Mouse (Mus musculus) myocyte (in vitro differentiated cells): Measurements from ENCODE around the gene Tmem171. TPM values are rescaled to one million over a fixed set of nuclear protein-coding genes. Genes with fewer than 3 reads are reported as not detected.

Source experiments
- H3K27me3 ChIP-seq: one replicate; pipeline ENCODE4 v1.6.1; 2011; ENCODE audit not compliant: control insufficient read depth, insufficient read depth, insufficient read length
- H3K36me3 ChIP-seq: one replicate; pipeline ENCODE4 v1.6.1; 2011; ENCODE audit not compliant: control insufficient read depth, insufficient read depth
- H3K4me2 ChIP-seq: one replicate; pipeline ENCODE4 v1.6.1; 2011; ENCODE audit warnings: low read depth, control low read depth
- H3K4me3 ChIP-seq: one replicate; pipeline ENCODE4 v1.5.1; 2011; ENCODE audit warnings: mild to moderate bottlenecking, control low read depth, moderate library complexity
- H3K79me2 ChIP-seq: one replicate; pipeline ENCODE4 v1.6.1; 2011; ENCODE audit not compliant: control insufficient read depth, insufficient read depth
- H3ac ChIP-seq: one replicate; pipeline ENCODE4 v1.6.1; 2011; ENCODE audit not compliant: control insufficient read depth, insufficient read length
- CEBPB ChIP-seq: IDR thresholded peaks from 2 replicates; pipeline ENCODE4 v1.6.1; 2011; ENCODE audit warnings: mild to moderate bottlenecking, moderate library complexity; ENCODE audit not compliant: poor library complexity, insufficient read depth, severe bottlenecking
- E2F4 ChIP-seq: IDR thresholded peaks from one replicate; pipeline ENCODE4 v1.6.1; 2011; ENCODE audit warnings: mild to moderate bottlenecking, control low read depth, moderate library complexity; ENCODE audit not compliant: insufficient read depth
- MAX ChIP-seq: IDR thresholded peaks from one replicate; pipeline ENCODE4 v1.6.1; 2011; ENCODE audit warnings: low read depth, mild to moderate bottlenecking, control low read depth
- MYOD1 ChIP-seq, 3 experiments: IDR thresholded peaks; one replicate each; pipeline ENCODE4 v1.6.1; 2011; ENCODE audit warnings: control low read depth in 2 of 3, low read depth in 2 of 3, mild to moderate bottlenecking in 2 of 3, moderate library complexity in 1 of 3; ENCODE audit not compliant: insufficient read length in 2 of 3, control insufficient read depth in 1 of 3
- MYOG ChIP-seq, 3 experiments: IDR thresholded peaks; one replicate each; pipeline ENCODE4 v1.6.1; 2011; ENCODE audit warnings: control low read depth in 2 of 3, low read depth in 2 of 3, mild to moderate bottlenecking in 2 of 3; ENCODE audit not compliant: insufficient read length in 2 of 3, control insufficient read depth in 1 of 3, insufficient read depth in 1 of 3
- POLR2A ChIP-seq: IDR thresholded peaks from one replicate; pipeline ENCODE4 v1.6.1; 2011; ENCODE audit warnings: low read depth, mild to moderate bottlenecking, control low read depth, moderate library complexity; ENCODE audit not compliant: insufficient read length
- POLR2AphosphoS2 ChIP-seq: IDR thresholded peaks from one replicate; pipeline ENCODE4 v1.6.1; 2011; ENCODE audit warnings: low read depth, control low read depth; ENCODE audit not compliant: insufficient read length
- REST ChIP-seq: IDR thresholded peaks from one replicate; pipeline ENCODE4 v1.6.1; 2011; ENCODE audit warnings: mild to moderate bottlenecking, control low read depth, moderate library complexity; ENCODE audit not compliant: insufficient read depth, insufficient read length
- SRF ChIP-seq: IDR thresholded peaks from one replicate; pipeline ENCODE4 v1.6.1; 2011; ENCODE audit warnings: low read depth; ENCODE audit not compliant: control insufficient read depth, insufficient read length
- TCF12 ChIP-seq: IDR thresholded peaks from one replicate; pipeline ENCODE4 v1.6.1; 2011; ENCODE audit warnings: mild to moderate bottlenecking, control low read depth; ENCODE audit not compliant: poor library complexity, insufficient read depth, severe bottlenecking
- TCF3 ChIP-seq: IDR thresholded peaks from one replicate; pipeline ENCODE4 v1.6.1; 2011; ENCODE audit warnings: low read depth, control low read depth; ENCODE audit not compliant: insufficient read length
- USF1 ChIP-seq: IDR thresholded peaks from one replicate; pipeline ENCODE4 v1.6.1; 2011; ENCODE audit warnings: low read depth, mild to moderate bottlenecking, control low read depth, moderate library complexity
- polyA plus RNA-seq: library from polyadenylated mRNA; unstranded; fragments of >200 nt; fragmentation: generic; extraction: Trizol; gene quantifications from one replicate; pipeline ENCODE4 v1.2.1, GENCODE M21; 2012; ENCODE audit warnings: missing spikeins

The Tmem171 gene
- polyA plus RNA-seq = 3.5 TPM

GRCm38 (mm10) chr13:98694773-98695314, at the start of gene Tmem171:
Gene Tmem171, minus strand, starts transcription at chr13:98694834.
- Histone ChIP-seq H3K27me3 (no peaks in the 10 kb centered on the region), H3ac (no peak within 1 kb of the TSS), H3K4me3 (no peak within 1 kb of the TSS), H3K36me3 (no peaks in the 10 kb centered on the region), H3K79me2 (no peaks in the 10 kb centered on the region), H3K4me2 (no peak within 1 kb of the TSS)
- TF ChIP-seq TCF3 (no peak), POLR2A (no peak), SRF (no peak), MYOD1 (IDR thresholded peaks at IDR 0.05; ENCODE audit: control insufficient read depth in 1 of 3, insufficient read length in 2 of 3, low read depth in 2 of 3) (no peak), USF1 (no peak), REST (no peak), TCF12 (no peak), POLR2AphosphoS2 (no peak)

- Histone ChIP-seq H3ac (no peak overlapping the region), H3K4me2 (no peak overlapping the region), H3K4me3 (no peak overlapping the region), H3K36me3 (peaks cover 41% of the 10 kb centered on the region), H3K27me3 (no peaks in the 10 kb centered on the region), H3K79me2 (no peaks in the 10 kb centered on the region)
- TF ChIP-seq SRF (no peak), MAX (no peak), TCF3 (no peak), REST (no peak), MYOD1 (IDR thresholded peaks at IDR 0.05; ENCODE audit: control insufficient read depth in 1 of 3, insufficient read length in 2 of 3, low read depth in 2 of 3) (no peak)
Observed at GRCm38 (mm10) chr13:98743829-98744228, 49.2 kb upstream of the Tmem171 start.

GRCm38 (mm10) chr13:98743214-98743613, 48.6 kb upstream of the Tmem171 start:
- TF ChIP-seq E2F4 (no peak), MAX (no peak), SRF (no peak), POLR2A (no peak), TCF3 (no peak), REST (no peak), MYOG (IDR thresholded peaks at IDR 0.05; ENCODE audit: control insufficient read depth in 1 of 3, insufficient read depth in 1 of 3, insufficient read length in 2 of 3, low read depth in 2 of 3) (no peak), TCF12 (no peak), CEBPB (no peak), POLR2AphosphoS2 (no peak), MYOD1 (IDR thresholded peaks at IDR 0.05; ENCODE audit: control insufficient read depth in 1 of 3, insufficient read length in 2 of 3, low read depth in 2 of 3) (no peak), USF1 (no peak)
- Histone ChIP-seq H3K4me3 (no peak overlapping the region), H3ac (no peak overlapping the region), H3K27me3 (no peaks in the 10 kb centered on the region), H3K36me3 (peaks cover 37% of the 10 kb centered on the region), H3K79me2 (no peaks in the 10 kb centered on the region), H3K4me2 (no peak overlapping the region)

GRCm38 (mm10) chr13:98738213-98738612, 43.6 kb upstream of the Tmem171 start:
- Histone ChIP-seq H3K27me3 (no peaks in the 10 kb centered on the region), H3K36me3 (peaks cover 17% of the 10 kb centered on the region)
- TF ChIP-seq CEBPB (no peak), MYOD1 (IDR thresholded peaks at IDR 0.05; ENCODE audit: control insufficient read depth in 1 of 3, insufficient read length in 2 of 3, low read depth in 2 of 3) (no peak), MAX (no peak), MYOG (IDR thresholded peaks at IDR 0.05; ENCODE audit: control insufficient read depth in 1 of 3, insufficient read depth in 1 of 3, insufficient read length in 2 of 3, low read depth in 2 of 3) (no peak), SRF (no peak), POLR2A (no peak), REST (no peak), POLR2AphosphoS2 (no peak), USF1 (no peak), TCF3 (no peak), TCF12 (no peak)

GRCm38 (mm10) chr13:98733292-98733691, 38.7 kb upstream of the Tmem171 start:
- no peaks in the 10 kb centered on the region for H3K27me3 ChIP-seq
- H3ac ChIP-seq = no peak overlapping the region
- peaks cover 44% of the 10 kb centered on the region for H3K36me3 ChIP-seq
- H3K4me3 ChIP-seq = no peak overlapping the region
- H3K4me2 ChIP-seq = no peak overlapping the region
- no peaks in the 10 kb centered on the region for H3K79me2 ChIP-seq
- TF ChIP-seq CEBPB (no peak), REST (no peak), E2F4 (no peak), MAX (no peak), TCF12 (no peak)

More at GRCm38 (mm10) chr13:98738213-98738612, 43.6 kb upstream of the Tmem171 start:
- Histone ChIP-seq H3K4me2 (no peak overlapping the region), H3K79me2 (no peaks in the 10 kb centered on the region), H3ac (no peak overlapping the region), H3K4me3 (no peak overlapping the region)
